Mouse (Mus musculus) liver, embryonic 13.5 days (tissue): ENCODE measurements around the gene Krt88. TPM values are rescaled to one million over a fixed set of nuclear protein-coding genes. Genes with fewer than 3 reads are reported as not detected.

Source experiments
- polyA plus RNA-seq: library from polyadenylated mRNA; unstranded; fragments of >200 nt; fragmentation: Nextera tagmentation; extraction: Ambion mirVana; gene quantifications from 2 replicates; pipeline ENCODE4 v1.2.1, GENCODE M21; 2015

Krt88 gene
- polyA plus RNA-seq, 1 experiment from 2014 or later = not detected

Other genes with a start within 250 kb of the Krt88 start
- gene Grasp, start 223.6 kb upstream of the Krt88 start, polyA plus RNA-seq = 0.29 and 0.44 TPM in 2 replicates
- 0.43 and 0.56 TPM in 2 replicates for gene Nr4a1, start 193.5 kb upstream of the Krt88 start, polyA plus RNA-seq
- 29.6 and 31.7 TPM in 2 replicates for gene Atg101, start 163.5 kb upstream of the Krt88 start, polyA plus RNA-seq
- 0.13 and 0.22 TPM in 2 replicates for gene 6030408B16Rik, start 154.5 kb upstream of the Krt88 start, polyA plus RNA-seq
- gene Krt80, start 77.6 kb upstream of the Krt88 start, polyA plus RNA-seq = 0.10 TPM in 2 replicates
- 2.9 and 5.1 TPM in 2 replicates for gene Krt7, start 36.7 kb upstream of the Krt88 start, polyA plus RNA-seq
- gene Krt87, start 8.9 kb upstream of the Krt88 start, polyA plus RNA-seq = not detected in 2 replicates
- not detected in 2 replicates for gene Krt81, start 16.0 kb downstream of the Krt88 start, polyA plus RNA-seq
- gene Krt86, start 25.7 kb downstream of the Krt88 start, polyA plus RNA-seq = not detected in 2 replicates
- not detected in 2 replicates for gene Krt83, start 43.8 kb downstream of the Krt88 start, polyA plus RNA-seq
- gene Gm49425, start 69.5 kb downstream of the Krt88 start, polyA plus RNA-seq = not detected in 2 replicates
- not detected in 2 replicates for gene Krt84, start 85.1 kb downstream of the Krt88 start, polyA plus RNA-seq
- not detected in 2 replicates for gene Krt82, start 102.9 kb downstream of the Krt88 start, polyA plus RNA-seq
- not detected in 2 replicates for gene Krt90, start 115.2 kb downstream of the Krt88 start, polyA plus RNA-seq
- gene Krt75, start 126.2 kb downstream of the Krt88 start, polyA plus RNA-seq = not detected in 2 replicates
- gene Gm5414, start 180.4 kb downstream of the Krt88 start, polyA plus RNA-seq = not detected in 2 replicates
- not detected in 2 replicates for gene Gm5478, start 199.6 kb downstream of the Krt88 start, polyA plus RNA-seq
- not detected in 2 replicates for gene Krt6b, start 232.5 kb downstream of the Krt88 start, polyA plus RNA-seq
- gene Krt6a, start 246.6 kb downstream of the Krt88 start, polyA plus RNA-seq = 0.05 and 0.09 TPM in 2 replicates